Mouse (Mus musculus): Measurements from ENCODE around the gene Dok5.

Dok5 gene

GRCm38 (mm10) chr2:170731632-170732561 is at the start of gene Dok5:
Gene Dok5, plus strand, starts transcription at chr2:170731807.
- no peak for DNase-seq (ENCODE audit: low spot score)

DNA sequence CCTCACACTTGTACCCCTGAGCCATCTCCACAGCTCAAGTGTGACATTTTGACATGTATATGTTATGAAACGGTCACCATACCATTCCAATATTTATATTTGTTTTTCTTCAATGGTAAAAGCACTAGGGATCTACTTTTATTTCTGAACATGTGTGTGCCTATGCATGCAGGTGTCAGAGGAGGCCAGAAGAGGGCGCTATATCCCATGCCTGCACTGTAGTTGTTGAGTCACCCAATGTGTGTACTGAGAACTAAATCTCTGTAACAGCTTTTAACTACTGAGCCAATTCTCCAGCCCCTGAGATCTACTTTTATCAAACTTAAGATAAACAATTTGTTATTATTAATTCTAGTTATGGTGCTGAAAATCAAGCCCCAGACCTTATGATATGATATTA is 48.2 kb upstream of the Dok5 start:
- no peak for DNase-seq (ENCODE audit: low spot score)

GRCm38 (mm10) chr2:170695071-170695936 is 36.3 kb upstream of the Dok5 start:
- no peak for DNase-seq (ENCODE audit: low spot score)

DNA sequence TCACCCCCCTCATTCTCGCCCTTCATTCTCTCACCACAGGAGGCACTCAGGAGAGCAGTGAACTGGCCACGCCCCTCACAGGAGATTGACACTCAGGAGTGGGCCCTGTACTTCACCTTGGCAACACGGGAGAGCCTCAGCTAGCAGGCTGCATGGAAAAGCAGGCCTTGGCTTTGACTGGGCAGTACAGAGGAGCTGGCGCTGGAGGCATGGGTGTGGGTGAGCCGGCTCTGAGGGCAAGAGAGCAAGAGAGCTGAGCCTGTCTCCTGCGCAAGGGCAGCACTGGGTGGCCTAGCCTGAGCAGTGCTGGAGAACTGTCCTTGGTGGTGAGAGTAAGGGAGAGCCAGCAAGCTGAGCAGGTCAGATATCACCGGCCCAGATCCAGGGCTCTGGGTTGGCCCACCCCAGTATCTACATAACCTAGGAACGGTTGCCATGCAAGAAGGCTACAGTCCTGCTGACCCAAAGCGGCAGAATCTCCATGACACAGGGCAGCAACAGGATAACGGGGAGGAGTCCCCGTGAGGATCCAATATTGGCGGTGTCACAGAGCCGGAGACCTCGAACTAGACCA is 35.6 kb upstream of the Dok5 start:
- no peak for DNase-seq (ENCODE audit: low spot score)

DNA sequence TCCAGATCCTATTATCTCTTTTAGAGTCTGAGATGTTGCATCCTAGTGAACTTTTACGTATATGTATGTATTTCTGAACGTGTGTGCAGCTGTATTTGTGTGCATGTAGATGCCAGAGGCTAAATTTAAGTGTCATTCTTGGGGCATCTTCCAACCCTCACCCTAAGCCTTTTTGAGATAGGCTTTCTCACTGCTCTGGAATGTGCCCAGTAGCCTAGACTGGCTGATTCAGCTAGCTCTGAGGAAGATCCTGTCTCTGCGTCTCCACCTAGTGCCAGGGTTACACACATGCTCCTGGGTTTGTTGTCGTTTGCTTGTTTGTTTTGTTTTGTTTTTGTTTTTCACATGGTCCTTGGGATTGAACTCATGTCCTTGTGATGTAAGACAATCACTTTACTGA is 31.1 kb upstream of the Dok5 start:
- no peak for DNase-seq (ENCODE audit: low spot score)

- no peak for DNase-seq (ENCODE audit: low spot score)
These were observed 25.1 kb upstream of the Dok5 start for GRCm38 (mm10) chr2:170706488-170706887.

GRCm38 (mm10) chr2:170707672-170708071 is 23.9 kb upstream of the Dok5 start:
- DNase-seq (ENCODE audit: low spot score): no peak

DNA sequence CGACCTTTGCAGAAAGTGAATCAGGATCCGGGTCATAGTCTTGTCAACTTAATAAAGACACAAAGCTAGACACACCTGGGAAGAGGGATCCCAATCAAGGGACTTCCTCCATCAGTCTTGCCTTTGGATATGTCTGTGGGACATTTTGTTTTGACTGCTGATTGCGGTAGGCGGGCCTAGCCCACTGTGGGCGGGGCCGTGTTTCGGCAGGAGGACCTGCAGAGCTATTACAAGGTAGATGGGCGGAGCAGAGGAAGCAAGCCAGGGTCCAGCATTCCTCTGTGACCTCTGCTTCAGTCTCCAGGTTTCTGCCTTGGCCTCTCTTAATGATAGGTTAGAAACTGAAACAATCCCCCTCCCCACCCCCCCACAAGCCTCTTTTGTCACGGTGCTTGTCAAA is 22.7 kb upstream of the Dok5 start:
- no peak for DNase-seq (ENCODE audit: low spot score)

DNA sequence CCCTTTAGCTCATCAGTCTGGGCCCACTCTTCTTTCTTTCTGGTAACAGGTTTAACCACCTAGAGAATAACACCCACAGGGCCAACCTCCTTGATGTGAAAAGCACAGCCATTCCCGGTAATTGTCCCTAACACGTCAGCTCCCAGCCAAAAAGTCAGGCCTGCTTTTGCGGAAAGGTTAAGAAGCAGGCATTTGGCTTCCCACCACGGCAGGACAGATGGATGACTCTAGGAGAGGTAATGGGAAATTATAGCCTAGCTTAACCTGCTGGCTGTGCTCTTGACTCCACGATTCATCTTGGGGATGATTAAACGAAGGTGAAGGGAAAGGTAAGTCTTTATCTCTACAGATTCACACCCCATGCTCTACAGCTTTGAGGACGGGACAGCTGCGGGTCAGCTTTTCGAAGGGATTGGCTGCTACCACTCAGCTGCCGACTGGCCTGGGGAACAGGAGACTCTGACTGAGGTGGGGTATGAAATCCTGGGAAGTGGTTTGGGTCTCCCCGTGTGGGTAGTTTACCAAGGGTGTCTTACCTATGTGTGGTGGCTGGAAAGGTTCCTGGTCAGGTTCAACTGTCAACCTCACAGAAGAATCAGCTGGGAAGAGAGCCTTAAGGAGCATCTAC is 18.8 kb upstream of the Dok5 start:
- DNase-seq (ENCODE audit: low spot score): no peak

DNA sequence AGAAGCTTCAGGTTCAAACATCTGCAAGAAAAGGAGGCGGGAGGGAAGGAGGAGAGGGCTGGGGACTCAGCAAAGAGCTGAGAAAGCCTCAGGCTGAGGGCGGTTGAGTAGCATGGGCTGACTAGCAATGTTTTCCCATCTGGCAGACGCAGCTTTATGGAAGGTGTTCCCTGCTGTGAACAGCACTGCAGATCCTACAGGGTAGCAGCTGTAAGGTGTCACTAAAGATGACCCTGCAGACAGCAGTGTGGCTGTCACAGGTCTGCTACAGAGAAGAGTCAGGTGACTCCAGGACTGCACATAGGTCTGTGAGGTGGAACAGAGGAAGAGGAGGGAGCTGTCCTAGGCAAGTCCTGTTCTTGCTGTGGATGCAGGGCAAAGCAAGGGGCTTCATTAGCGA is 11.2 kb upstream of the Dok5 start:
- no peak for DNase-seq (ENCODE audit: low spot score)

GRCm38 (mm10) chr2:170724136-170724535 is 7.5 kb upstream of the Dok5 start:
- DNase-seq (ENCODE audit: low spot score): no peak

DNA sequence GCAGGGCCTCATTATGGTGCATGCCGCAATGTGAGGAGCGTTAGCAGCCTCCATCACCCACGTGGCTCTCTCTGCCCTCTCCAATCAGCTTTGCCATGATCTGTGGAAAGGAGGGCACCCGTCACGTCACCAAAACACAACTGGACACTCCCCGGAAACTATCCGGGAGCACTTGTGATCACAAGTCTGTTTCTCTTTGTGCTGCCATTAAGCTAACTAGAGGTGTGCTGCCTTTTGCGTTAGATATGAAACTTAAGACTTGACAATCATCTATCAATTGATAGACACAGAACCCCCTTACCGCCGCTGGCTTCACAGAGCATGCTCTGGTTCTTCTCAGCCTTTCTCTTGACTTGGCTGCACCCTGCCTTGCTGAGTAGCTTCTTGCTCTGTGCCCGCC is 6.9 kb upstream of the Dok5 start:
- DNase-seq (ENCODE audit: low spot score): no peak

GRCm38 (mm10) chr2:170725796-170726195 is 5.8 kb upstream of the Dok5 start:
- DNase-seq (ENCODE audit: low spot score): no peak

DNA sequence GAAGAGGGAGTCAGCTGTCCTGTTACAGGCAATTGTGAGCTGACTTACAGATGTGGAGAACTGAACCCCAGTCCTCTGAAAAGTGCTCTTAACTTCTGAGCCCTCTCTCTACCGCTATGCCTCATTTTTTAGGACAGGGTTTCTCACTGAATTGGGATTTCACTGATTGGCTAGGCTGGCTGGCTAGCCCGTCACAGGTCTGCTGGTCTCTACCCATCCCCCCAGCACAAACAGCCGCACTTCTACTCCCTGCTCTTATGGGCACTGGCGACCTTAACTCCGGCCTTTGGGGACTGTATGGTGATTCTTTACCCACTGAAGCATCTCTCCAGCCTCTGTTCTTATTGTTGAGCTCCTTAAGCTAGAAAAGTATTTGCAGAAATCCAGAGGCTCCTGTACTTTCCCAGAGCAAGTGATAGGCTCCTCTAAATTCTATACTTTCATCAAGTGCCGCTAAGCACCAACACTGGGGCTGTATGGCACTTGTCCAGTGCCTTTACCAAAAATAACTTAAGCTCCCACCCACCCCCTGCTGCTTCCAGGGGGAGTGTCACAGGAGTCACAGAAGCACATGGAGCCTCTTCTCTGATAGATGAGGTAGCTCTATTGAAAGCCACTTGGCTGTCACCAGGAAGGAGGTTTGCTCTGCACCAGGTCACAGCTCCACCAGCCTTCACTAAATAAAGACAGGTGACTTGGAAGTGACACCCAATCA is 4.5 kb upstream of the Dok5 start:
- no peak for DNase-seq (ENCODE audit: low spot score)

DNA sequence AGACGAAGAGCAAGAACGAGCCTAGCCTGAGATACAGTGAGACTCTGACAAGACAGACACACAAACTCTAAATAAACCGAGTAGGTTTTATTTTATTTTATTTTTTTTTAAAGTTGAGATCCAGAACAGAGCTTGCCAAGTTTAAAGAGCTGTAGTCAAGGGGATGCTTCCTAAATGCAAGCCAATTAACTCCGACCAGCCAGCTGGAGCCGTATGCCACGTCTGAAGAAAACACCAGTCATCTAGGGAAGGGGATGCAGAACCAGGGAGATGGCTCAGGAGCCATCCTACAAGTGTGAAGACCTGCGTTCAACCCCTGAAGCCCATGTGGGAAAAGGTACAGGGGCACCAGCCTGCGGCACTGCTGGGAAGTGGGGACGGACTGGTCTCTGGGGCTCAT is 2.7 kb upstream of the Dok5 start:
- DNase-seq (ENCODE audit: low spot score): no peak

GRCm38 (mm10) chr2:170729661-170730060 is 1.9 kb upstream of the Dok5 start:
- no peak for DNase-seq (ENCODE audit: low spot score)

DNA sequence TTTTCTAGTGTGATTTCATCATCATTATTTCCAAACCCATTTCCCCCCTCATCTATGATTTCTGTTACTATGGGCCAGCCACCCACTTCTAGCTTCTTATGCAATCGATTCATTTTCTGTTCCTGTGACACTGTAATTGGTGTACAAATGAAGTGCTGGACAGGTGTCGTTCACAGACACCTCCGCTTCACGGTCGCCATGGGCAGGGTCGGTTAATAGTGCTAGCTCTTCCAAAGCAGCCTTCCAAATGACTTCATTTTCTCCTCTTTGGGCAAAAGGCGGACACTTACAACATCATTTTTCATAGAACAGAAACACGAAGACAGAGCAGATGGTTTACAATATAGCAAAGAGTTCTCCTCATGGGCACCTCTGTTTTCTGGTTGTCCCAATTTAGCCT is 1.5 kb upstream of the Dok5 start:
- DNase-seq (ENCODE audit: low spot score): no peak

- DNase-seq (ENCODE audit: low spot score): no peak
These were observed 826 bp upstream of the Dok5 start for GRCm38 (mm10) chr2:170730781-170731180.

DNA sequence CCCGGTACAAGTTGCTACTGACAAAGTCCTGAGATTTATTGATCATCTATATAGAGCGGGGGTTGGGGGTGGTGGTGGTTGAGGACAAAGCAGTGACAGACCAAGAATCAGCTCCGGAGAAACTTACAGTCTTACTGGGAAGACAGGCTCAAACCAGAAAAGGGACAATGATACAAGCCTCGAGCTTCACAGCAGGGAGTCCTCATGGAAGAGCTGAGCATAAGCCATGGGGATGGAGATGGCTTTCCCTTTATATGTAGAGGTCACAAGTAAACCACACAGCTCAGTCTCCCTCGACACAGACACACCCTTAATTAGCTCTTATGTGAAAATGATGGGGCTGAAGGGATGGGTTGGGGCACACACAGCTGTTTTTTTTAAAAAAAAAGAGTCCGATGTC is 402 bp upstream of the Dok5 start:
- no peak for DNase-seq (ENCODE audit: low spot score)

DNA sequence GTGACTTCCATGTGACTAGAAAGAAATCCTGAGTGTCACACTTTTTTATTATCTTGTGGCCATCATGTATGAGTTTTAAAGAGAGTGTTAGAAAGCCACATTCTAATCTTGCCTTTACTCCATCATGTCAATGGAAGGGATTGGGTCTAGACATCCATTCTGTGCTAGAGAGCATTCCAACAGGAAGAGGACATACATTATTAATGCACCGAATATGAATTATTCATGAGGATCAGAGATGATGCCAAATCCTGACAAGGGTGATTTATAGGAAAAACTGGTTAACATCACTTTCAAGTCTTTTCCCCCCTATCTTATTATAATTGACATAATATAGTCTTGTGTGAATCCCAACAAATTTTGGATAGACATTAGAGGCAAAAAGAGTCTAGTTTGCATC is 2.1 kb downstream of the Dok5 start:
- DNase-seq (ENCODE audit: low spot score): no peak

- no peak for DNase-seq (ENCODE audit: low spot score)
These were observed 2.8 kb downstream of the Dok5 start for GRCm38 (mm10) chr2:170734446-170734845.

DNA sequence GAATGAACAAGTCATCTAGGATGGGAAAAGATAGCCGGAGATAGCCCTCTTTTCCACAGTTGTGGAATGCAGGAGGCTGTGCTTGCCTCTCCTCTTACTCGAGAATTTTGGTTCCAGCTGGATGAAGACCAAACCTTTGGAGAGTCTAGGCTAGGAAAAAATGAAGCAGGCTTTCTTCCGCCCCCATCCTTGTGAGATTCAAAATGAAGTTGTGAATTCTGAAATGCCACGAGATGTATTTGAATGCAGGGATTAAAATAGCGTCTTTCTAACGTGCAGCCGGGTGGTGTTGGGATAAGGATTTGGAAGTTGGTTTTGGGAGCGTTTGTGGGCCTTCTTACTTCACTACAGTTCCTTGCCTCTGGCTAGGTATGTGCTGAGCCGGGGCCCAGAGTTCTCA is 6.8 kb downstream of the Dok5 start:
- no peak for DNase-seq (ENCODE audit: low spot score)
